34 mouse cellular contexts compared by ENCODE assay signal in the genomic region with DNA sequence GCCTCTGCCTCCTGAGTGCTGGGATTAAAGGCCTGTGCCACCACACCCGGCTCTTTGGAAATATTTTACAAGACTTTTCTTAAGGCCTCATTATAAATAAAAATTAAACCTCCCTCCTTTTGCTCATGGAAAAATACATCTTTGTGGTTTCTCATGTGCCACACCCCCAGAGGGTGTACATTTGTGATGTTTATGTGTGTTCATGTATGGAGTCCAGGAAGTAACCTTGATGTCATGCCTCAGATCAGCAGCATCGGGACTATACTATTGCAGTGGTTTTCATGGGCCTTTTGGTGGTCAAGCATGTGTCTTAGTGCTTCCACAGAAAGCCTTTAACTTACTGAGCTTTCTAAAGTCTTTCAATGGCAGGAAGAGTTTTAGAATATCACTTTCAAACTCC. TPM values are rescaled to one million over a fixed set of nuclear protein-coding genes. Genes with fewer than 3 reads are reported as not detected.
"Had no signal": no experiment of that assay in that cellular context is flagged by ENCODE, and none has a peak within 500 bp of the region (broad histone marks: within the 10 kb centered on the region; RNA-seq: fewer than 3 reads in every experiment).

No protein-coding gene starts in this region.

- H3K4me1 ChIP-seq: heart, embryonic 10.5 days; heart, embryonic 12.5 days; heart, embryonic 13.5 days; heart, embryonic 15.5 days; hindbrain, embryonic 10.5 days; hindbrain, embryonic 12.5 days; hindbrain, embryonic 13.5 days; hindbrain, embryonic 15.5 days; kidney, embryonic 15.5 days had no signal

- H3K9me3 ChIP-seq: heart, embryonic 10.5 days; heart, embryonic 12.5 days; heart, embryonic 13.5 days; heart, embryonic 15.5 days; hindbrain, embryonic 10.5 days; hindbrain, embryonic 12.5 days; hindbrain, embryonic 13.5 days; hindbrain, embryonic 15.5 days; intestine, embryonic 15.5 days; kidney, embryonic 15.5 days had no signal

- H3K4me2 ChIP-seq: heart, embryonic 11.5 days; heart, embryonic 12.5 days; heart, embryonic 13.5 days; heart, embryonic 15.5 days; hindbrain, embryonic 12.5 days; hindbrain, embryonic 13.5 days; hindbrain, embryonic 14.5 days; hindbrain, embryonic 15.5 days; intestine, embryonic 15.5 days; kidney, embryonic 15.5 days had no signal

- H3K4me3 ChIP-seq: heart, embryonic 10.5 days; heart, embryonic 12.5 days; heart, embryonic 13.5 days; heart, embryonic 15.5 days; hindbrain, embryonic 10.5 days; hindbrain, embryonic 12.5 days; hindbrain, embryonic 13.5 days; hindbrain, embryonic 15.5 days; intestine, embryonic 15.5 days; kidney, embryonic 15.5 days; layer of hippocampus, adult 2 months; left cerebral cortex, adult 2 months had no signal

- H3K9ac ChIP-seq: heart, embryonic 12.5 days; heart, embryonic 13.5 days; heart, embryonic 15.5 days; hindbrain, embryonic 12.5 days; hindbrain, embryonic 13.5 days; hindbrain, embryonic 14.5 days; hindbrain, embryonic 15.5 days; intestine, embryonic 15.5 days; kidney, embryonic 15.5 days had no signal

- H3K27me3 ChIP-seq: heart, embryonic 12.5 days; heart, embryonic 13.5 days; heart, embryonic 15.5 days; hindbrain, embryonic 12.5 days; hindbrain, embryonic 13.5 days; hindbrain, embryonic 15.5 days; intestine, embryonic 15.5 days; kidney, embryonic 15.5 days had no signal

- DNase-seq: heart, postnatal 10 days; heart, postnatal 14 days; heart, postnatal 36 days; heart, postnatal 4 days; kidney, adult 11 months; kidney, adult 2 months; kidney, adult 8-10 months; kidney, adult 9 months; kidney, postnatal 10 days; kidney, postnatal 14 days; kidney, postnatal 25 days; kidney, postnatal 36 days; kidney, postnatal 4 days; layer of hippocampus, adult 9-11 months; layer of hippocampus, postnatal 36 days had no signal

- H3K36me3 ChIP-seq: heart, embryonic 10.5 days; heart, embryonic 12.5 days; heart, embryonic 13.5 days; heart, embryonic 15.5 days; hindbrain, embryonic 10.5 days; hindbrain, embryonic 12.5 days; hindbrain, embryonic 13.5 days; hindbrain, embryonic 15.5 days; intestine, embryonic 15.5 days; kidney, embryonic 15.5 days had no signal

- ATAC-seq: hindbrain, embryonic 16.5 days; hindbrain, postnatal 0 days; intestine, embryonic 15.5 days; intestine, embryonic 16.5 days; intestine, postnatal 0 days had no signal

- H3K27ac ChIP-seq: heart, embryonic 10.5 days; heart, embryonic 15.5 days; hindbrain, embryonic 10.5 days; hindbrain, embryonic 12.5 days; hindbrain, embryonic 13.5 days; hindbrain, embryonic 14.5 days; hindbrain, embryonic 15.5 days; hindbrain, postnatal 0 days; intestine, embryonic 15.5 days; kidney, embryonic 15.5 days; kidney, postnatal 0 days; layer of hippocampus, adult 2 months; left cerebral cortex, adult 2 months had no signal

RNA-seq across cellular contexts. Expression of a gene that starts 38.4 kb away (rescaled TPM):
- polyA plus RNA-seq: hindbrain, embryonic 10.5 days; hindbrain, embryonic 12.5 days had no signal
